11 mouse cellular contexts compared by ENCODE assay signal in the genomic region with DNA sequence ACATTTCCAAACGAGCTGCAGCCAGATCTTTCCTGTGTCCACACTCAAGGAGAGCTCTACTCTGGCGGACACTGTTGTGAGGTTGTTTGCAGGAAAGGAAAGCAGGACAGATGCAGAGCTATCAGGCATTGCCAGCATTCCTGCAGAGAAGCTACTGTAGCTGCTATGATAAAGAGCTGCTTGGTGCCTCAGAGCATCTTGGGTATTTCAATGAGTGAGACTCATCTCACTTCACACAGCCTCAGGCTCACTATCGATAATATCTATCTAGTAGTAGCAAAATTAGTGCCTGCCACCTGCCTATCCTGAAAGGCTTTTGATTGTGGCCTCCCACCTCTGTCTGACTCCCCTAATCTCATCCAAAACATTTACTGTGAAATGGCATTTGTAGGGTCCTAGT.
DNase-seq lines count a peak whose midpoint lies in the region; ATAC-seq and TF ChIP-seq lines count a peak whose summit lies in the region.
"Had no signal": no experiment of that assay in that cellular context is flagged by ENCODE, and none has a peak within 500 bp of the region (broad histone marks: within the 10 kb centered on the region; RNA-seq: fewer than 3 reads in every experiment).

No protein-coding gene starts in this region.

- no peak for TF ChIP-seq EP300 in MEL (IDR thresholded peaks at IDR 0.05; ENCODE audit: low read depth in 1 of 2, low read length in 2 of 2)

- peaks cover 30% of the 10 kb centered on the region for H3K4me1 ChIP-seq in heart, embryonic 12.5 days (replicated peaks)
- peaks cover 3 to 8% of the 10 kb centered on the region in 2 experiments for H3K4me1 ChIP-seq in MEL (ENCODE audit: control insufficient read depth in 1 of 2, insufficient read depth in 2 of 2, low read length in 2 of 2)
- peaks cover 16% of the 10 kb centered on the region for H3K4me1 ChIP-seq in liver, embryonic 13.5 days (replicated peaks)

- intact Hi-C loops in heart, postnatal 14 days (cut with DNase I): no loop called here
- intact Hi-C loops in gastrocnemius, postnatal 14 days (cut with DNase I; ENCODE audit: low total_unique reads): no loop called here

- TF ChIP-seq POLR2A in MEL (IDR thresholded peaks at IDR 0.05; ENCODE audit: control insufficient read depth in 1 of 2, insufficient read depth in 1 of 2, low read depth in 1 of 2, low read length in 2 of 2, poor library complexity in 1 of 2): no peak

- H3K4me2 ChIP-seq in heart, embryonic 12.5 days: no peak overlapping the region
- H3K4me2 ChIP-seq in liver, embryonic 13.5 days: no peak overlapping the region

- no peak for TF ChIP-seq CTCF in MEL (IDR thresholded peaks at IDR 0.05 in 2 of 3, conservative IDR thresholded peaks at IDR 0.05 in 1 of 3; ENCODE audit: control insufficient read depth in 1 of 3, insufficient read depth in 1 of 3, low read depth in 2 of 3, low read length in 3 of 3, poor library complexity in 1 of 3, severe bottlenecking in 1 of 3)

- H3K4me3 ChIP-seq in heart, embryonic 12.5 days: no peak overlapping the region
- H3K4me3 ChIP-seq in MEL (ENCODE audit: control insufficient read depth in 1 of 2, insufficient read depth in 1 of 2, low read depth in 2 of 2, low read length in 2 of 2): no peak overlapping the region
- H3K4me3 ChIP-seq in liver, embryonic 13.5 days (replicated peaks): no peak overlapping the region

- WGBS in heart, embryonic 12.5 days: 29% methylated on average over 3 of the region's 3 CpGs
- 36% methylated on average over 3 of the region's 3 CpGs for WGBS in liver, embryonic 13.5 days (ENCODE audit: insufficient replicate concordance)

- no peak overlapping the region for H3K9ac ChIP-seq in heart, embryonic 12.5 days
- no peak overlapping the region for H3K9ac ChIP-seq in MEL (ENCODE audit: control insufficient read depth, low read depth, low read length, poor library complexity, severe bottlenecking)
- H3K9ac ChIP-seq in liver, embryonic 13.5 days: 0 out of 2 replicates have a peak overlapping the region, but pooled peaks have one; percentile 10

- DNase-seq in cerebellum, adult 18-20 months: peak; percentile 32 to 34
- DNase-seq in cerebellum, adult 11-12 months: no peak
- DNase-seq in heart, postnatal 14 days: no peak
- peak; percentile 19 for DNase-seq in MEL (ENCODE audit: low read depth, low spot score)
- DNase-seq in liver, embryonic 13.5 days: peak; percentile 4
- no peak for DNase-seq in layer of hippocampus, postnatal 36 days
- DNase-seq in gastrocnemius, postnatal 14 days: no peak
- DNase-seq: embryo, embryonic 11 days; lung, adult 2 months; thymus, postnatal 14 days had no signal

- H3K79me2 ChIP-seq in MEL (ENCODE audit: control insufficient read depth, insufficient read depth, low read length, poor library complexity): no peaks in the 10 kb centered on the region

- H3K9me3 ChIP-seq in heart, embryonic 12.5 days (replicated peaks): no peaks in the 10 kb centered on the region
- H3K9me3 ChIP-seq in MEL (replicated peaks; ENCODE audit: insufficient read depth, low read length): no peaks in the 10 kb centered on the region
- H3K9me3 ChIP-seq in liver, embryonic 13.5 days (replicated peaks): no peaks in the 10 kb centered on the region

- no peaks in the 10 kb centered on the region for H3K27me3 ChIP-seq in heart, embryonic 12.5 days (replicated peaks)
- H3K27me3 ChIP-seq in MEL (ENCODE audit: control insufficient read depth in 1 of 2, insufficient read depth in 2 of 2, low read length in 2 of 2): no peaks in the 10 kb centered on the region
- H3K27me3 ChIP-seq in liver, embryonic 13.5 days: no peaks in the 10 kb centered on the region

- H3K27ac ChIP-seq in heart, embryonic 12.5 days (ENCODE audit: poor library complexity, severe bottlenecking): peak overlapping the region; percentile 15; the same call in 1 of the 2 replicates
- H3K27ac ChIP-seq in MEL (ENCODE audit: control insufficient read depth, low read depth, low read length): no peak overlapping the region
- no peak overlapping the region for H3K27ac ChIP-seq in liver, embryonic 13.5 days

- ATAC-seq in heart, embryonic 12.5 days (ENCODE audit: insufficient number of reproducible peaks, low FRiP score): no peak
- peak; percentile 89 for ATAC-seq in liver, embryonic 13.5 days (ENCODE audit: low read depth)

- peaks cover 15% of the 10 kb centered on the region for H3K36me3 ChIP-seq in heart, embryonic 12.5 days
- peaks cover 0 to 9% of the 10 kb centered on the region in 2 experiments; a peak in 2 of 4 replicates for H3K36me3 ChIP-seq in MEL (ENCODE audit: control insufficient read depth in 1 of 2, insufficient read depth in 2 of 2, low read length in 2 of 2)
- H3K36me3 ChIP-seq in liver, embryonic 13.5 days: peaks cover 3% of the 10 kb centered on the region; the same call in 1 of the 2 replicates

- no peak for TF ChIP-seq RAD21 in MEL (IDR thresholded peaks at IDR 0.05; ENCODE audit: low read depth, low read length)

TF ChIP-seq in MEL, 35 proteins besides CTCF, POLR2A, EP300 and RAD21:
- no peak for TF ChIP-seq UBTF (IDR thresholded peaks at IDR 0.05; ENCODE audit: borderline replicate concordance, insufficient read depth, low read depth, low read length)
- no peak for TF ChIP-seq MAZ (IDR thresholded peaks at IDR 0.05; ENCODE audit: low read depth, low read length)
- TF ChIP-seq POLR2AphosphoS5 (IDR thresholded peaks at IDR 0.05; ENCODE audit: borderline replicate concordance, low read depth, low read length): no peak
- TF ChIP-seq HCFC1 (IDR thresholded peaks at IDR 0.05; ENCODE audit: low read depth, low read length): no peak
- no peak for TF ChIP-seq GABPA (IDR thresholded peaks at IDR 0.05; ENCODE audit: low read depth, low read length)
- TF ChIP-seq TAL1 (IDR thresholded peaks at IDR 0.05; ENCODE audit: low read length): 0 out of 2 replicates have a peak, but pooled peaks have one; percentile 17
- peak; percentile 19; the same call in 1 of the 2 replicates for TF ChIP-seq TCF12 (IDR thresholded peaks at IDR 0.05; ENCODE audit: low read depth, low read length)
- no peak for TF ChIP-seq ZC3H11A (IDR thresholded peaks at IDR 0.05; ENCODE audit: low read depth, low read length)
- TF ChIP-seq BHLHE40 (IDR thresholded peaks at IDR 0.05; ENCODE audit: borderline replicate concordance, low read depth, low read length): no peak

Comparison
In these comparisons a context has a peak if more than half of its experiments do, and no peak if none do; other contexts are left out.
1. DNase-seq: peak in cerebellum, adult 18-20 months (2 of 2), MEL (single experiment) and liver, embryonic 13.5 days (single experiment); none in cerebellum, adult 11-12 months (single experiment), heart, postnatal 14 days (0 of 2), layer of hippocampus, postnatal 36 days (0 of 2) and gastrocnemius, postnatal 14 days (single experiment).